Mouse (Mus musculus) stomach, postnatal 0 days (tissue): Measurements from ENCODE around the gene Phf12. TPM values are rescaled to one million over a fixed set of nuclear protein-coding genes. Genes with fewer than 3 reads are reported as not detected.
"Not testable (repeated sequence)": the region's sequence is repeated elsewhere in the genome, so short reads cannot be mapped to it uniquely, and the experiment has no call there.

Experiments
- ATAC-seq: fragments of 200-750 bp; cut with Nextera tagmentation; 2 replicates; pipeline ENCODE4 v1.8.0; 2017; ENCODE audit not compliant: low FRiP score, low TSS enrichment
- DNase-seq: peaks from one replicate; pipeline ENCODE4 v3.0.0-alpha.2; 2016; ENCODE audit warnings: low spot score
- H3K27ac ChIP-seq: fragments of 300-500 bp; sonication (generic); replicated peaks from 2 replicates; pipeline ENCODE4 v1.5.1; 2014; ENCODE audit warnings: mild to moderate bottlenecking, control low read depth
- H3K27me3 ChIP-seq: fragments of 300-500 bp; sonication (generic); 2 replicates; pipeline ENCODE4 v1.6.1; 2014; ENCODE audit warnings: low read length; ENCODE audit not compliant: control insufficient read depth, insufficient read depth
- H3K36me3 ChIP-seq: fragments of 300-500 bp; sonication (generic); 2 replicates; pipeline ENCODE4 v1.6.1; 2014; ENCODE audit warnings: low read length, mixed read lengths; ENCODE audit not compliant: control insufficient read depth, insufficient read depth
- H3K4me1 ChIP-seq: fragments of 300-500 bp; sonication (generic); replicated peaks from 2 replicates; pipeline ENCODE4 v1.6.1; 2014; ENCODE audit warnings: antibody characterized with exemption; ENCODE audit not compliant: control insufficient read depth, insufficient read depth
- H3K4me2 ChIP-seq: fragments of 300-500 bp; sonication (generic); replicated peaks from 2 replicates; pipeline ENCODE4 v1.6.1; 2014; ENCODE audit warnings: low read depth, mild to moderate bottlenecking, control low read depth, moderate library complexity
- H3K4me3 ChIP-seq: fragments of 300-500 bp; sonication (generic); 2 replicates; pipeline ENCODE4 v1.5.1; 2014; ENCODE audit warnings: low read depth, low read length, control low read depth
- H3K9ac ChIP-seq: fragments of 300-500 bp; sonication (generic); 2 replicates; pipeline ENCODE4 v1.6.1; 2014; ENCODE audit warnings: mild to moderate bottlenecking, low read length, control low read depth, mixed read lengths
- H3K9me3 ChIP-seq: fragments of 300-500 bp; sonication (generic); 2 replicates; pipeline ENCODE4 v1.6.1; 2016; ENCODE audit warnings: low read length; ENCODE audit not compliant: control insufficient read depth
- CTCF ChIP-seq: IDR thresholded peaks from 2 replicates; pipeline ENCODE4 v1.5.1; 2016; ENCODE audit warnings: antibody characterized with exemption, low read depth, mild to moderate bottlenecking, moderate library complexity
- EP300 ChIP-seq: optimal IDR thresholded peaks from 2 replicates; pipeline ENCODE3; 2016; ENCODE audit warnings: antibody characterized with exemption
- WGBS: fragments of 180-500 bp; shearing (Covaris S2); extraction: QIAGEN DNeasy Blood & Tissue Kit; methylation state at CpG from one replicate; pipeline ENCODE4 v1.1.7; 2014; 5-methylcytosine and 5-hydroxymethylcytosine counted together
- polyA plus RNA-seq: library from polyadenylated mRNA; unstranded; fragments of >200 nt; fragmentation: Nextera tagmentation; extraction: Ambion mirVana; gene quantifications from 2 replicates; pipeline ENCODE4 v1.2.1, GENCODE M21; 2015

Gene Phf12
- polyA plus RNA-seq, 1 experiment from 2014 or later: 5.3 TPM

DNA sequence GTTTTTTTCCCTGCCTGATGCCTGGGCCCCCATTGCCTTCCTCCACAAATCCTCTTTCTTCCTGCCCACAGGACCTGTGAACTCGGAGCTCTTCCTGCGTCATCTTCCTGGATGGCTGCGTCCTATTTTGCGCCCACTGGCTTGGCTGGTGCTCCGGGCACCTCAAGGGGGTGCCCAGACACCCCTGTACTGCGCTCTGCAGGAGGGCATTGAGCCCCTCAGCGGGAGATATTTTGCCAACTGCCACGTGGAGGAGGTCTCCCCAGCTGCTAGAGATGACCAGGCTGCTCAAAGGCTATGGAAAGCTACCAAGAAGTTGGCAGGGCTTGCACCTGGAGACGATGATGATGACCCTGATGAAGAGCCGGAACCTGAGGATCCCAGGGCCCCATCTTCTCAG, 54.2 kb downstream of the Phf12 start:
- H3K4me1 ChIP-seq: no peaks in the 10 kb centered on the region
- H3K4me2 ChIP-seq: no peak overlapping the region
- ATAC-seq: no peak
- no peak for DNase-seq
- H3K9ac ChIP-seq: no peak overlapping the region
- no peaks in the 10 kb centered on the region for H3K27me3 ChIP-seq
- TF ChIP-seq EP300 (no peak), CTCF (no peak)
- H3K9me3 ChIP-seq: no peaks in the 10 kb centered on the region
- no peak overlapping the region for H3K27ac ChIP-seq
- H3K4me3 ChIP-seq: no peak overlapping the region
- 85% methylated on average over 10 of the region's 10 CpGs for WGBS
- H3K36me3 ChIP-seq: no peaks in the 10 kb centered on the region; the same call in 1 of the 2 replicates

- Histone ChIP-seq H3K27me3 (no peaks in the 10 kb centered on the region), H3K4me2 (peak within 1 kb of the TSS; percentile 85), H3K27ac (peak within 1 kb of the TSS; percentile 86), H3K4me3 (peak within 1 kb of the TSS; percentile 78), H3K36me3 (no peaks in the 10 kb centered on the region; the same call in 1 of the 2 replicates), H3K9ac (peak within 1 kb of the TSS; percentile 80), H3K9me3 (no peaks in the 10 kb centered on the region), H3K4me1 (no peaks in the 10 kb centered on the region)
- ATAC-seq (peak; percentile 76), DNase-seq (peak; percentile 70)
- TF ChIP-seq EP300: no peak
- TF ChIP-seq CTCF: peak; percentile 42; the same call in 1 of the 2 replicates
- 2% methylated on average over 53 of the region's 55 CpGs for WGBS
Measured at GRCm38 (mm10) chr11:78037831-78038752, 55.5 kb downstream of the Phf12 start, which contains the start of gene Flot2. Gene Flot2 (plus strand): TSS chr11:78037931.

GRCm38 (mm10) chr11:78040878-78041277, 58.3 kb downstream of the Phf12 start:
- Histone ChIP-seq H3K9me3 (no peaks in the 10 kb centered on the region), H3K27me3 (no peaks in the 10 kb centered on the region), H3K4me3 (no peak overlapping the region), H3K4me1 (no peaks in the 10 kb centered on the region), H3K4me2 (no peak overlapping the region), H3K36me3 (no peaks in the 10 kb centered on the region), H3K27ac (no peak overlapping the region), H3K9ac (no peak overlapping the region)
- TF ChIP-seq CTCF (peak; percentile 48), EP300 (no peak)
- ATAC-seq (no peak), DNase-seq (no peak)
- 55% methylated on average over 2 of the region's 2 CpGs for WGBS

DNA sequence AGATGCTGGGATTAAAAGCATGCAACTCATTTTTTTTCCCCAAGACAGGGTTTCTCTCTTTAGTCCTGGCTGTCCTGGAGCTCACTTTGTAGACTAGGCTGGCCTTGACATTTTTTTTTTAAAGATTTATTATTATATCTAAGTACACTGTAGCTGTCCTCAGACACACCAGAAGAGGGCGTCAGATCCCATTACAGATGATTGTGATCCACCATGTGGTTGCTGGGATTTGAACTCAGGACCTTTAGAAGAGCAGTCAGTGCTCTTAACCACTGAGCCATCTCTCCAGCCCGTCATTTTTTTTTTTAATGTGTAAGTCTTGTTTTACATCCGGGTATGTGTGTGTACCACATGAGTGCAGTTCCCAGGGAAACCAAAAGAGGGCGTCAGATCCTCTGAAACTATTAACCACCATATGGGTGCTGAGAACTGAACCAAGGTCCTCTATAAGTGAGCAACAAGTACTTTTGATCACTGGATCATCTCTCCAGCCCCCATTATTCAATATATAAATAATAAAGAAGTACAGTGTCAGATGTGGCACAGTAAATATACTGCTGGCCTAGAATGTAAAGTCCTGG, 59.8 kb downstream of the Phf12 start:
- not testable (repeated sequence) for H3K4me3 ChIP-seq, H3K4me1 ChIP-seq, DNase-seq, H3K4me2 ChIP-seq, H3K9ac ChIP-seq, H3K27ac ChIP-seq, H3K36me3 ChIP-seq, ATAC-seq, H3K9me3 ChIP-seq, H3K27me3 ChIP-seq
- 93% methylated on average over 4 of the region's 4 CpGs for WGBS

DNA sequence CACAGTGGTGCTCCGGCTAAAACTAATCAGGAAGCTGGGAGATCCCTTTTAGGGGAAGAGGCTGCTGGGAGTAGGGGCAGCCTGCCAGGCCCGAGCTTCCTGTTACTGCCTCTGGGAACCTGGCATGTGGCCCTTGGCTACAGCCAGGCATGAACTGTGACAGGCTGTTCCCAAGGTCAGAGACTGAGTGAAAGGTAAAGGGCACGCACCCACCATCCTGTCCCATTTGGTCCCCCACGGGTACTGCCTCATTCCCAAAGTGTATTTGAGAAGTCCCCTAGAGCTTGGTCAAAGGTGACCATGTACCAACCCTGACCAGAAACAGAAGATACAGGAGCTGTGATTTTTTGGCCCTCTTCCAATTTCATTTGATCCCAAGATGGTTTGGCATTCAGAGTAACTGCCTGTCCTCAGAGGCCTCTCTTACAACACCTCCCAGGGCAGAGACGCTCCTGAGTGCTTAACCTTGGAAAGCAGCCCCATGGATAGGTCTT, 62.3 kb downstream of the Phf12 start:
- ATAC-seq (no peak; the same call in 1 of the 2 replicates), DNase-seq (peak; percentile 31)
- Histone ChIP-seq H3K27ac (peak overlapping the region; percentile 30; the same call in 1 of the 2 replicates), H3K27me3 (no peaks in the 10 kb centered on the region), H3K4me3 (no peak overlapping the region), H3K9ac (no peak overlapping the region), H3K9me3 (no peaks in the 10 kb centered on the region), H3K4me1 (no peaks in the 10 kb centered on the region), H3K4me2 (no peak overlapping the region), H3K36me3 (no peaks in the 10 kb centered on the region)
- WGBS: 57% methylated on average over 5 of the region's 5 CpGs
- TF ChIP-seq EP300: no peak
- no peak for TF ChIP-seq CTCF

DNA sequence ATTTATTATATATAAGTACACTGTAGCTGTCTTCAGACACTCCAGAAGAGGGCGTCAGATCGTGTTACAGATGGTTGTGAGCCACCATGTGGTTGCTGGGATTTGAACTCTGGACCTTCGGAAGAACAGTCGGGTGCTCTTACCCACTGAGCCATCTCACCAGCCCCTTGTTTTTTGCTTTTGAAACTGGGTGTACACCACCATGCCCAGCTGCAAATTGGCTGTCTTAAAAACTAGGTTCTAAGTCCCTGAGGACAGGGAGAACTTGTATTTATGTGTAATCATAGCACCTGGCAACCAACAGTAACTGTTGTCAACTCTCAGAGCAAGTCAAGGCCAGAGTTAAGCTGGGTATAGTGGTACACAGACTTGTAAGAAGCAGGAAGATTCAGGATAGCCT, 66.1 kb downstream of the Phf12 start:
- H3K4me2 ChIP-seq, H3K27me3 ChIP-seq, H3K4me3 ChIP-seq, H3K9me3 ChIP-seq, H3K9ac ChIP-seq, H3K4me1 ChIP-seq, DNase-seq, H3K27ac ChIP-seq, ATAC-seq, H3K36me3 ChIP-seq: not testable (repeated sequence)
- WGBS: 86% methylated on average over 4 of the region's 4 CpGs
